Mouse (Mus musculus): ENCODE results near the gene Cdadc1.

Gene Cdadc1

DNA sequence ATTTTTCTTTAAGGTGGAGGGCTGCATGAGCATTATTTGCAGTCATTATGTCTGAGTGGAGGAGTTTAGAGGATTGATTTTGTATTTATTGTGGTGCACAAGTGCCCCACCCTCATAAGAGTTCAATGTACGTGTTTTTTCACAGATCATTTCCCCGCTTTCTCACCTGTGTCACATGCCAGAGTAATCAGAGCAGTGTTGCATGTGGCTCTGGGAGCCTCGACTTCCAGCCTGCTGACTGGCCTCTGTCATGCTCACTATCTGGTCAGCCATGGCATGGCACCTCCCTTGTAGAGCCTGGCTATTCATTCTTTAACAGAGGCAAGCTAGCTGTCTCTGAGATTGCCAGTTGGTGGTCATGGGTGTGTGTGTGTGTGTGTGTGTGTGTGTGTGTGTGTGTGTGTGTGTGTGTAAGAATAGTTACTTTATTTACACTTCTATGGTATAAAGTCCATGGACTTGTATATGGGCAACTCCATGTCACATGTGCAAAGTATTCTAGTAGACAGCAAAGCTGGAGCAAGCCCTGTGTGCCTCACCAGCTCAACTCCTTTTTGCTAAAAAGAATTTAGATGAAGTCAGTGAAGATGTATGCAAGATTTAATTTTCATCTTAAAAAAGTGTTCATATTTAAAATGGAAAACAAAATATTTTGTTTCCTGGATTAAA lies 54.5 kb downstream of the Cdadc1 start:
- no peak for DNase-seq

DNA sequence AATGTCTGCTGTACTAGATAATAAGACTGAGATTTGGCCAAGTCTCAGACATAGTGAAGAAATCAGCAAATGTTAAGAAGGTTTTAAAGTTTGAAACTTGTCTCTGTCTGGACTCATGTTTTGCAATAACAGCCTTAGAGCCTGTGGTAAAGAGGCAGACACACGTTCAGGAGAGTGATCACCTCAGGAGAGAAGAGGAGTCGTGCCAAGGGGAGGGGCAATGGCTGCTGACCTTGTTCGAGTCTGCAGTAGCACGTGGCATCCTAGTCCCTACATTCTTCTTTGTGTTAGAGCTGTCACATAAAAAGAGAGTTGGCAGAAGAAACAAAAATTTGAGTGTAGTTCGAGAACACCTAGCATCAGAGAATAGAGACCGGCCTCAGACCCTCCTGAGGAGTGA lies 57.0 kb downstream of the Cdadc1 start:
- DNase-seq, result no peak

DNA sequence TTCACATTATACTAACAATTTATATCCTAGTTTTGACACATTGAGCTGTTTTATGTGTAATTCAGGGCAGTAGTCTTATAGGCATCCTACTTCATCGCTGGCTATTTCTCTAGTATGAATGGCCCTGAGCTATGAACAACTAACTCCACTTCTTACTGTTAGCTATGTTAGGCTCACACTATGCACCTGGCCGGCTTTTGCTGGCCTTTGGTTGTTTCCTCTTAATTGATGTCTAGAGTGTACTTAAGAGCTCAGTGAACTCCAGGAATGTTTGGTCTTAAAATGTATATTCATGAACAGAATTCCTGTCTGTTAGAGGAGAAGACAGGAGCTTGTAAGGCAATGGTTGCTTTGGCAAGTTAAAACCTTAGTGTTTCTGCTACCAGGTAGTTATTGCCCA lies 57.5 kb downstream of the Cdadc1 start:
- no peak for DNase-seq

DNA sequence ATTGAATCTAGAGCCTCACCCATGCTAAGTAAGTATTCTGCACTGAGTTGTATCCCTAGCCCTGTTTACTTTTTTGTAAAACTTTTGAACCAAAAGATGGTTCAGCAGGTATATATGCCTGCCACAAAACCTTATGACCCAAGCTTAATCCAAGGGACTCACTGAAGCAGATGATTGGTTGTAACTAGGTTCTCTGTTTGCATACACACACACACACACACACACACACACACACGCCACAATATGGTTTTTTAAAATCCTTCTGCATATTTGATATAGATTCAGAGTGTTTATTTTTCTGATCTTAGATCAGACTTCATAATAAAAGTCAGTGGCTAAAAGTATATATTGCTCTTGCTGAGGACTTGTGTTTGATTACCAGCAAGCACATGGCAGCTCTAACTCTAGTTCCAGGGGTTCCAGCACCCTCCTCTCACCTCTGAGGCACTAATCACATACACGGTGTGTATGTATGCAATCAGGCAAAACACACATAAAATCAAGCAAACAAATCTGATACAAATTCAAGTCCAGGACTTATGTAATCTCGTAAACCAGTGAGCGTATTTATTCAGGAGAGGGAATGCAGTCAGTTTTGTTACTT lies 59.8 kb downstream of the Cdadc1 start:
- no peak for DNase-seq

DNA sequence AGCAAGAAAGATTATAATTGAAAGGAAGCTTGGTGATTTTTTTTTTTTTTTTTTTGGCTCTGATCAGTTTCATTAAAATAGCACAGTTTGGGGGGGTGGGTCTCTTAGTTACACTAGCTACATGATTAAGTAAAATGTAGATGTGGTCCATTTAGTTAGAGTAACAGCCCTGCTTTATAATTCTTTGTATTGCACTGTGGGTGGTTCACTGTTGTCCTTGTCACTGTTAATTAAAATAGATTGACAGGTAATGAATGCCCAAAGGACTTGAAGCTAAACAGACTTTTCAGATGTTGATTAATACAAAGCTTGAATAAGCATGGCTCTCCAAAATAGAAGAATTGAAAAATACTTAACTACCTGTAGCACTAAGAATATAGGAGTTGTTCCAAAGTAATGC lies 63.9 kb downstream of the Cdadc1 start:
- DNase-seq, result no peak

DNA sequence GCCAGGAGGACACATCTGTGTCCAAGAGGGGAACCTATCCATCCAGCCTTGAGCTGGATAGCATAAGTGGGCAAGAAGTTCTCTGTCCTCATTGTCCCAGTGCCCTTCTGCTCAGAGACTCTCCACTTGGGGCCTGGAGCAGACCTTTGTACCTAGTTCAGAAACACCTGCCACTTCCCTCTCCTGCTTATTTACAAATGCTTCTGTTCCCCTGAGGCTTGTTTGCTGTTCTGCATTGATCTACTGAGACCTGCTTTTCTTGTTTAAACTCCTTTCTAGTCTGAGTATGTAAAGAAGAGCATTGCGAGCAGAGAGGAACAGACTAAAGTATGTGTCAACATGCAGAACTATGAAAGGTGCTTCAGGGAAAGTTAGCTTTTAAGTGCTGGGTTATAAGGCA lies 64.8 kb downstream of the Cdadc1 start:
- no peak for DNase-seq

DNA sequence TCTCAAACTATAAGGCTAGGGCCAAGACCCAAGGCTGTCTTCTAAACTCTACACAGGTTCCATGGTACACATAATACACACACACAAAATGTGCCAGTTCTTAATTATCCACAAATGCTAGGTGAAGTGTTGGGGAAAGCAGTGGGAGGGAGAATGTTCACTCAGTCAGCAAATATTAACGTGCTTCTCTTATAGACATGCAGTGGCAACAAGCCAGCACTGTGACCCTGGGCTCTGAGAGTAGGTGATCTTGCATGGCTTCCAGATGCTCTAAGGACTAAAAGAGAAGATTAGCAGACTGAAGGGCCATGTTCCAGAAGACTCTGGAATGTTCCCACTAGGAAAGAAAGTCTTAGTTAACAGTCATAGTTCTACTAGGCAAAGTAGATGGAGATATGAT lies 67.0 kb downstream of the Cdadc1 start:
- DNase-seq, result no peak

DNA sequence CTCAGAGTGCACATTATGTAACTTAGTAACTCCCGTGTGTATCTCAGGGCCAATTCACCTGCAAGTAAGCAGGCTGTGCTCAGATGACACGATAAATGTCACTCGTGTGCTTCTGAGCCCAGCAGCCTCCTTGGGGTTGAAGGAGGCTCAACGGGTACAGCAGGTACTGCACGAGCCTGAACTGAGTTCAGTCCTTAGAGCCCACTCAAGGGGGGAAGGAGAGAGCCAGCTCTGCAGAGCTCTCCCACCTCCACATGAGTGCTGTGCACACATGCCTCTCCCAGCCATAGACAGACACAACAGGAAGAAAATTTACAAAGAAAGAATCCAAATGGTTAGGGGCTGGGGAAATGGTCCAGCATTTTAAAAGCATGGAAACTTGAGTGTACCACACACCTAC lies 71.9 kb downstream of the Cdadc1 start:
- DNase-seq, result no peak

DNA sequence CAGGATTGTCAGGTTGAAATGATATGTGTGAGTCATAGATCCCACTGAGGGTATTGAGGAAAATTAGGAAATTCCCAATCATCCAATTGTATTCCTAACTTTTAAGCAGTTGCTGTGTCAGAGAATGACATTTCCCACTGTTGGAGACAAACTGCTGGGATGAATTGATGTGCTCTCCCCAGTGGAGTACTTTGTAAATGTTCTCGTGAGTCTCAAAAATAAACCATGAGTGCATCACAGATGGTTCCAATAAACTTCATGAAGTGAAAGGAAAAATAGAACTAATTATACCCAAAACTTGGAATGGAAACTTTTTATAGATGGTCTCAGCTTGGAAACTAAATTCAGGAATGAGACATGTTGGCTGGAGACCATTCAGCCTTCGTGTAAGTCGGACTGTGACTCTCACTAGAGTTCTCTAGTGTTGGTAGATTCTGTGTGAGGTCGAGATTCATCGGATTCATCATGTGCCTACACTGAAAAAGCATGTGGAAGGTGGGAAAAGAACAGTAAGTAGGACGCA lies 83.8 kb downstream of the Cdadc1 start:
- DNase-seq, result no peak

All from thymus, postnatal 14 days (tissue).